Mouse (Mus musculus): Measurements from ENCODE around the gene Emc6. TPM values are rescaled to one million over a fixed set of nuclear protein-coding genes. Genes with fewer than 3 reads are reported as not detected.

Gene Emc6
- total and polyA plus RNA-seq, 3 experiments, result 179 to 211 TPM; not detected in 1

DNA sequence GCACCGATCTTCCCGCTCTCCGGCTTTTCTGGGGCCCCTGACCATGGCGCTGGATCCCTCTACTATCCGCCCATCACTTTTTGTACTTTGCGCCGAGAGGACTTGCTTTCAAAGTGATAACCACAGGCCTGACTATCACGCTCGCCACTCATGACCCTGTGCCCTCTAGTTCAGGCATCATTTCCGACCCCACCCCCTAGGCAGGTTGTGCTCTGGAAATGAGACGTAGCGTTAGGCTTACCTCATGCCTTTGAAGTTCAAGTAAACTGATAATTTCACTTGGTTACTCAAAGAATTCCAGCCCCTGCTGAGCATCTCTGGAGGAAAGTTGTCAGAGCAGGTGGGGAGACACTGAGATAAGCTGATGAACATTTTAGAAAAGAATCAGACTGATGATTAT lies 23.0 kb upstream of the Emc6 start:
- Histone ChIP-seq H3K9ac (ENCODE audit: control insufficient read depth, low read depth, low read length, poor library complexity, severe bottlenecking) (peak overlapping the region; percentile 68), H3K27me3 (ENCODE audit: control insufficient read depth in 1 of 2, insufficient read depth in 2 of 2, low read length in 2 of 2) (no peaks in the 10 kb centered on the region), H3K79me2 (ENCODE audit: control insufficient read depth, insufficient read depth, low read length, poor library complexity) (no peaks in the 10 kb centered on the region; the same call in 1 of the 2 replicates), H3K4me1 (ENCODE audit: control insufficient read depth in 1 of 2, insufficient read depth in 2 of 2, low read length in 2 of 2) (0 out of 4 replicates have a peak, but pooled peaks cover 0 to 2% of the 10 kb centered on the region in 2 experiments), H3K4me3 (ENCODE audit: control insufficient read depth in 1 of 2, insufficient read depth in 1 of 2, low read depth in 2 of 2, low read length in 2 of 2) (peak overlapping the region; percentile 66 to 86), H3K9me3 (replicated peaks; ENCODE audit: insufficient read depth, low read length) (no peaks in the 10 kb centered on the region), H3K27ac (ENCODE audit: control insufficient read depth, low read depth, low read length) (no peak overlapping the region), H3K36me3 (ENCODE audit: control insufficient read depth in 1 of 2, insufficient read depth in 2 of 2, low read length in 2 of 2) (peaks cover 0 to 3% of the 10 kb centered on the region in 2 experiments; a peak in 1 of 4 replicates)
- TF ChIP-seq RCOR1 (IDR thresholded peaks at IDR 0.05; ENCODE audit: low read depth, low read length), result 0 out of 2 replicates have a peak, but pooled peaks have one; percentile 6
- peak in 1 of 2 experiments; percentile 40; a peak in 2 of 4 replicates for TF ChIP-seq EP300 (IDR thresholded peaks at IDR 0.05; ENCODE audit: low read depth in 1 of 2, low read length in 2 of 2)
- TF ChIP-seq POLR2AphosphoS2 (IDR thresholded peaks at IDR 0.05; ENCODE audit: low read length), result no peak
- DNase-seq (ENCODE audit: low read depth, low spot score), result peak; percentile 62

DNA sequence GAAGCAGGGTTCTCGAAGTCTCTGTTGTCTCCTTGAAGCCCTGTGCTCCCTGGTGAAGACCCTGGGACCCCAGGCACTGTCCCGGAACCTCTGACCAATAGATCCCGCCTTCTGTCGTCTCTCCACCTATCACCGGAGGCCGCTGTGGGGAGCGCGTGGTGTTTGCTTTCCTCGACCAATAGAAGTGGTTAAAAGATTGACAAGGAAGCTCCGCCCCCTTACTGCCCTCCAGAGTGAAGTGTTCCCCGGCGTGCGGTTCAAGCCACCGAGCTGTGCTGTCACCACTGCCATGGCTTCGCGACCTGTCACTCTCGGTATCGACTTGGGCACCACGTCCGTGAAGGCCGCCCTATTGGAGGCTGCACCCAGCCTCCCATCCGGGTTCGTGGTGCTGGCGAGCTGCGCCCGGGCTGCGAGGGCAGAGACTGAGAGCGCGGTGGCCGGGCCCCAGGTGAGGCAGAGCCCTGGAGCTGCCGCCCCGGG lies 22.4 kb upstream of the Emc6 start, which contains the start of gene Shpk:
Gene Shpk (plus strand): TSS at position 231 of the 483 bp plus-strand sequence.
- Histone ChIP-seq H3K9ac (ENCODE audit: control insufficient read depth, low read depth, low read length, poor library complexity, severe bottlenecking) (peak within 1 kb of the TSS; percentile 68), H3K4me3 (ENCODE audit: control insufficient read depth in 1 of 2, insufficient read depth in 1 of 2, low read depth in 2 of 2, low read length in 2 of 2) (peak within 1 kb of the TSS; percentile 66 to 86), H3K27me3 (ENCODE audit: control insufficient read depth in 1 of 2, insufficient read depth in 2 of 2, low read length in 2 of 2) (no peaks in the 10 kb centered on the region), H3K4me1 (ENCODE audit: control insufficient read depth in 1 of 2, insufficient read depth in 2 of 2, low read length in 2 of 2) (0 out of 4 replicates have a peak, but pooled peaks cover 0 to 2% of the 10 kb centered on the region in 2 experiments), H3K27ac (ENCODE audit: control insufficient read depth, low read depth, low read length) (peak within 1 kb of the TSS; percentile 8; the same call in 1 of the 2 replicates), H3K36me3 (ENCODE audit: control insufficient read depth in 1 of 2, insufficient read depth in 2 of 2, low read length in 2 of 2) (peaks cover 0 to 3% of the 10 kb centered on the region in 2 experiments; a peak in 1 of 4 replicates), H3K9me3 (replicated peaks; ENCODE audit: insufficient read depth, low read length) (no peaks in the 10 kb centered on the region), H3K79me2 (ENCODE audit: control insufficient read depth, insufficient read depth, low read length, poor library complexity) (no peaks in the 10 kb centered on the region; the same call in 1 of the 2 replicates)
- TF ChIP-seq ELF1 (IDR thresholded peaks at IDR 0.05; ENCODE audit: low read depth, low read length), result 0 out of 2 replicates have a peak, but pooled peaks have one; percentile 26
- peak; percentile 63 for TF ChIP-seq ZMIZ1 (IDR thresholded peaks at IDR 0.05; ENCODE audit: low read depth, low read length)
- TF ChIP-seq SIN3A (IDR thresholded peaks at IDR 0.05; ENCODE audit: low read length), result peak; percentile 20; the same call in 1 of the 2 replicates
- TF ChIP-seq MXI1 (IDR thresholded peaks at IDR 0.05; ENCODE audit: low read depth, low read length), result peak; percentile 89
- TF ChIP-seq MAX (IDR thresholded peaks at IDR 0.05; ENCODE audit: low read length), result peak; percentile 28; the same call in 1 of the 2 replicates
- TF ChIP-seq HCFC1 (IDR thresholded peaks at IDR 0.05; ENCODE audit: low read depth, low read length), result peak; percentile 29
- TF ChIP-seq MYB (IDR thresholded peaks at IDR 0.05; ENCODE audit: low read depth, low read length), result no peak
- no peak for TF ChIP-seq USF1 (IDR thresholded peaks at IDR 0.05; ENCODE audit: low read depth, low read length)
- TF ChIP-seq USF2 (IDR thresholded peaks at IDR 0.05; ENCODE audit: borderline replicate concordance in 1 of 2, insufficient read depth in 1 of 2, low read depth in 1 of 2, low read length in 2 of 2), result no peak
- TF ChIP-seq NRF1 (IDR thresholded peaks at IDR 0.05; ENCODE audit: insufficient read depth, low read depth, low read length, poor library complexity, severe bottlenecking), result 0 out of 2 replicates have a peak, but pooled peaks have one; percentile 14
- TF ChIP-seq MAZ (IDR thresholded peaks at IDR 0.05; ENCODE audit: low read depth, low read length), result no peak; the same call in 1 of the 2 replicates
- 0 out of 2 replicates have a peak, but pooled peaks have one; percentile 20 for TF ChIP-seq MYC (IDR thresholded peaks at IDR 0.05; ENCODE audit: low read depth, low read length)
- peak; percentile 46 to 74; a peak in 3 of 4 replicates for TF ChIP-seq POLR2A (IDR thresholded peaks at IDR 0.05; ENCODE audit: control insufficient read depth in 1 of 2, insufficient read depth in 1 of 2, low read depth in 1 of 2, low read length in 2 of 2, poor library complexity in 1 of 2)
- TF ChIP-seq TCF12 (IDR thresholded peaks at IDR 0.05; ENCODE audit: low read depth, low read length), result 0 out of 2 replicates have a peak, but pooled peaks have one; percentile 21
- DNase-seq (ENCODE audit: low read depth, low spot score), result peak; percentile 99

Measured in MEL (cell line).